In genomic region chr14:30579180-30579579, GRCm38 (mm10) we compare ENCODE assay signal across 16 mouse cellular contexts. TPM values are rescaled to one million over a fixed set of nuclear protein-coding genes. Genes with fewer than 3 reads are reported as not detected.
DNase-seq lines count a peak whose midpoint lies in the region; ATAC-seq and TF ChIP-seq lines count a peak whose summit lies in the region.
"Had no signal": no experiment of that assay in that cellular context is flagged by ENCODE, and none has a peak within 500 bp of the region (broad histone marks: within the 10 kb centered on the region; RNA-seq: fewer than 3 reads in every experiment).

No protein-coding gene starts in this region.

- no peak overlapping the region for H3K4me3 ChIP-seq in lung, postnatal 0 days (ENCODE audit: low read depth, low read length)
- H3K4me3 ChIP-seq in lung, adult 2 months (replicated peaks; ENCODE audit: extremely low read depth, low read depth, low read length): no peak overlapping the region
- H3K4me3 ChIP-seq in ES-E14 (ENCODE audit: insufficient read depth in 1 of 2, low read depth in 1 of 2, low read length in 2 of 2, poor library complexity in 1 of 2, severe bottlenecking in 1 of 2): no peak overlapping the region
- H3K4me3 ChIP-seq in forebrain, postnatal 0 days (ENCODE audit: low read depth, low read length): no peak overlapping the region
- no peak overlapping the region for H3K4me3 ChIP-seq in hindbrain, embryonic 13.5 days
- H3K4me3 ChIP-seq: erythroblast, embryonic 14.5 days; intestine, embryonic 15.5 days had no signal

- no peak for TF ChIP-seq POLR2A in lung, adult 2 months (IDR thresholded peaks at IDR 0.05; ENCODE audit: borderline replicate concordance, extremely low read depth, low read depth, low read length)

- WGBS in lung, postnatal 0 days: 63% methylated on average over 5 of the region's 5 CpGs
- WGBS in lung, adult 2 months: 65% methylated on average over 5 of the region's 5 CpGs
- 85% methylated on average over 5 of the region's 5 CpGs for WGBS in forebrain, postnatal 0 days
- WGBS in hindbrain, embryonic 13.5 days: 83% methylated on average over 5 of the region's 5 CpGs

- in situ Hi-C loops in ES-E14 (cut with MboI; ENCODE audit: low sequenced_read_pairs in 2 of 2, unreplicated experiment in 2 of 2): no loop called here

- TF ChIP-seq CTCF in lung, postnatal 0 days (IDR thresholded peaks at IDR 0.05): no peak
- no peak for TF ChIP-seq CTCF in lung, adult 2 months (IDR thresholded peaks at IDR 0.05; ENCODE audit: insufficient read depth, low read length)
- TF ChIP-seq CTCF in forebrain, postnatal 0 days (IDR thresholded peaks at IDR 0.05; ENCODE audit: low read depth): no peak

- no peak overlapping the region for H3K4me2 ChIP-seq in lung, postnatal 0 days (replicated peaks; ENCODE audit: low read depth, low read length)
- H3K4me2 ChIP-seq in forebrain, postnatal 0 days (ENCODE audit: low read depth): no peak overlapping the region
- H3K4me2 ChIP-seq in hindbrain, embryonic 13.5 days: no peak overlapping the region
- H3K4me2 ChIP-seq: intestine, embryonic 15.5 days had no signal

- H3K9me3 ChIP-seq in lung, postnatal 0 days (ENCODE audit: low read length): no peaks in the 10 kb centered on the region
- H3K9me3 ChIP-seq in ES-E14 (ENCODE audit: control insufficient read depth, insufficient read depth, low read depth, low read length): no peaks in the 10 kb centered on the region
- H3K9me3 ChIP-seq in forebrain, postnatal 0 days (ENCODE audit: low read length): no peaks in the 10 kb centered on the region
- no peaks in the 10 kb centered on the region for H3K9me3 ChIP-seq in hindbrain, embryonic 13.5 days
- H3K9me3 ChIP-seq: intestine, embryonic 15.5 days had no signal

- H3K27ac ChIP-seq in lung, postnatal 0 days (ENCODE audit: low read length): no peak overlapping the region
- peak overlapping the region; percentile 88; the same call in 1 of the 2 replicates for H3K27ac ChIP-seq in ES-E14 (ENCODE audit: insufficient read depth, low read depth, low read length, poor library complexity, severe bottlenecking)
- H3K27ac ChIP-seq in forebrain, postnatal 0 days (ENCODE audit: low read depth, low read length): no peak overlapping the region
- H3K27ac ChIP-seq in hindbrain, embryonic 13.5 days: no peak overlapping the region

- H3K4me1 ChIP-seq in lung, postnatal 0 days (ENCODE audit: insufficient read depth, low read depth, low read length): no peaks in the 10 kb centered on the region
- no peaks in the 10 kb centered on the region for H3K4me1 ChIP-seq in lung, adult 2 months (ENCODE audit: control insufficient read depth, insufficient read depth, low read length)
- peaks cover 0 to 22% of the 10 kb centered on the region in 2 experiments; a peak in 3 of 4 replicates for H3K4me1 ChIP-seq in ES-E14 (ENCODE audit: control insufficient read depth in 2 of 2, insufficient read depth in 2 of 2, low read length in 2 of 2, poor library complexity in 1 of 2)
- no peaks in the 10 kb centered on the region for H3K4me1 ChIP-seq in forebrain, postnatal 0 days (ENCODE audit: insufficient read depth)
- 0 out of 2 replicates have a peak, but pooled peaks cover 3% of the 10 kb centered on the region for H3K4me1 ChIP-seq in hindbrain, embryonic 13.5 days (replicated peaks)

- no peaks in the 10 kb centered on the region for H3K27me3 ChIP-seq in lung, postnatal 0 days (replicated peaks; ENCODE audit: insufficient read depth, low read length)
- no peaks in the 10 kb centered on the region for H3K27me3 ChIP-seq in forebrain, postnatal 0 days (ENCODE audit: insufficient read depth, low read length)
- H3K27me3 ChIP-seq in hindbrain, embryonic 13.5 days: no peaks in the 10 kb centered on the region
- H3K27me3 ChIP-seq: intestine, embryonic 15.5 days had no signal

- no peak overlapping the region for H3K9ac ChIP-seq in lung, postnatal 0 days (replicated peaks; ENCODE audit: low read depth)
- no peak overlapping the region for H3K9ac ChIP-seq in ES-E14 (ENCODE audit: insufficient read depth, low read depth, low read length, poor library complexity, severe bottlenecking)
- H3K9ac ChIP-seq in forebrain, postnatal 0 days: no peak overlapping the region
- H3K9ac ChIP-seq in hindbrain, embryonic 13.5 days: no peak overlapping the region
- H3K9ac ChIP-seq: intestine, embryonic 15.5 days had no signal

- no peak for TF ChIP-seq EP300 in lung, postnatal 0 days (IDR thresholded peaks at IDR 0.05)

- ATAC-seq in lung, postnatal 0 days: no peak
- ATAC-seq in granulocyte monocyte progenitor cell, adult 5-6 weeks (replicated peaks; ENCODE audit: poor library complexity, severe bottlenecking): peak; percentile 81
- peak; percentile 50 for ATAC-seq in neutrophil, adult 5-6 weeks (ENCODE audit: extremely low read depth, insufficient number of reproducible peaks, low FRiP score, poor library complexity, severe bottlenecking)
- ATAC-seq in forebrain, postnatal 0 days: no peak
- ATAC-seq in hindbrain, embryonic 13.5 days (ENCODE audit: low FRiP score): no peak
- ATAC-seq: intestine, embryonic 15.5 days had no signal

- H3K36me3 ChIP-seq in lung, postnatal 0 days (ENCODE audit: insufficient read depth, low read length): no peaks in the 10 kb centered on the region
- peaks cover 15% of the 10 kb centered on the region for H3K36me3 ChIP-seq in ES-E14 (ENCODE audit: control insufficient read depth, insufficient read depth, low read length, poor library complexity, severe bottlenecking)
- H3K36me3 ChIP-seq in forebrain, postnatal 0 days (ENCODE audit: insufficient read depth): peaks cover 15% of the 10 kb centered on the region
- peaks cover 13% of the 10 kb centered on the region for H3K36me3 ChIP-seq in hindbrain, embryonic 13.5 days

- peak; percentile 23 for DNase-seq in lung, postnatal 0 days (ENCODE audit: low spot score)
- no peak for DNase-seq in lung, adult 2 months
- no peak for DNase-seq in ES-E14 (ENCODE audit: low read depth, low spot score)
- DNase-seq in forebrain, postnatal 0 days: no peak
- DNase-seq: cerebellum, adult 2 months; embryo, embryonic 11 days; heart, postnatal 36 days; kidney, postnatal 4 days; left cerebral cortex, postnatal 4 days; lung, adult 18-20 months; thymus, postnatal 14 days had no signal

TF ChIP-seq in ES-E14, 5 proteins besides CTCF, POLR2A, EP300 and RAD21:
- TF ChIP-seq CHD2 (IDR thresholded peaks at IDR 0.05; ENCODE audit: low read depth, low read length) (no peak), HCFC1 (IDR thresholded peaks at IDR 0.05; ENCODE audit: borderline replicate concordance, insufficient read depth, low read length) (no peak), MAFK (IDR thresholded peaks at IDR 0.05; ENCODE audit: insufficient read depth, low read depth, low read length) (no peak), ZNF384 (IDR thresholded peaks at IDR 0.05; ENCODE audit: low read depth, low read length) (no peak), ZC3H11A (IDR thresholded peaks at IDR 0.05; ENCODE audit: borderline replicate concordance, low read depth, low read length) (no peak)

RNA-seq across cellular contexts. Expression of gene Tkt, which starts 31.0 kb away (rescaled TPM):
- 121 and 132 TPM in 2 replicates for polyA plus RNA-seq in lung, postnatal 0 days (2015; fragmentation: Nextera tagmentation; extraction: Ambion mirVana)
- polyA plus RNA-seq in lung, adult 2 months (2012; rRNA removed): 223 and 271 TPM in 2 replicates
- total RNA-seq in ES-E14 (2012; rRNA removed): 740 and 1,077 TPM in 2 replicates
- 628 and 659 TPM in 2 replicates for total RNA-seq in granulocyte monocyte progenitor cell, adult 5-6 weeks (2014; fragmentation: Nextera tagmentation)
- 773 and 843 TPM in 2 replicates for total RNA-seq in granulocyte monocyte progenitor cell, adult 5-6 weeks (2017)
- total RNA-seq in neutrophil, adult 5-6 weeks (2017): 152 and 166 TPM in 2 replicates
- total RNA-seq in forebrain, postnatal 0 days (2014; rRNA removed): 374 and 390 TPM in 2 replicates
- 278 and 281 TPM in 2 replicates for polyA plus RNA-seq in forebrain, postnatal 0 days (2015; fragmentation: Nextera tagmentation; extraction: Ambion mirVana)
- polyA plus RNA-seq in hindbrain, embryonic 13.5 days (2015; fragmentation: Nextera tagmentation; extraction: Ambion mirVana): 231 TPM in 2 replicates

RNA-seq across cellular contexts. Expression of gene Prkcd, which starts 46.8 kb away (rescaled TPM):
- 59.4 and 68.4 TPM in 2 replicates for polyA plus RNA-seq in lung, postnatal 0 days (2015; fragmentation: Nextera tagmentation; extraction: Ambion mirVana)
- polyA plus RNA-seq in lung, adult 2 months (2012; rRNA removed): 111 and 134 TPM in 2 replicates
- total RNA-seq in ES-E14 (2012; rRNA removed): 43.8 and 60.3 TPM in 2 replicates
- 158 and 179 TPM in 2 replicates for total RNA-seq in granulocyte monocyte progenitor cell, adult 5-6 weeks (2014; fragmentation: Nextera tagmentation)
- total RNA-seq in granulocyte monocyte progenitor cell, adult 5-6 weeks (2017): 113 and 117 TPM in 2 replicates
- 483 and 502 TPM in 2 replicates for total RNA-seq in neutrophil, adult 5-6 weeks (2017)
- total RNA-seq in forebrain, postnatal 0 days (2014; rRNA removed): 25.0 and 29.6 TPM in 2 replicates
- 19.3 and 19.8 TPM in 2 replicates for polyA plus RNA-seq in forebrain, postnatal 0 days (2015; fragmentation: Nextera tagmentation; extraction: Ambion mirVana)
- polyA plus RNA-seq in hindbrain, embryonic 13.5 days (2015; fragmentation: Nextera tagmentation; extraction: Ambion mirVana): 29.2 and 31.7 TPM in 2 replicates

Comparison
In these comparisons a context has a peak if more than half of its experiments do, and no peak if none do; other contexts are left out.
1. ATAC-seq: peak in granulocyte monocyte progenitor cell, adult 5-6 weeks (single experiment) and neutrophil, adult 5-6 weeks (single experiment); none in lung, postnatal 0 days (single experiment), forebrain, postnatal 0 days (single experiment) and hindbrain, embryonic 13.5 days (single experiment).